Mouse (Mus musculus) embryo, embryonic 11.5 days (tissue): ENCODE measurements around the gene Lhfpl3.
A peak's percentile ranks its signal among the peaks of the same experiment; 100 is the strongest.

Experiments
- DNase-seq: peaks from one replicate; pipeline ENCODE4 v3.0.0-alpha.2; 2012; ENCODE audit warnings: low read depth, low spot score

Lhfpl3 gene

GRCm38 (mm10) chr5:23140183-23140921, 394.5 kb downstream of the Lhfpl3 start:
- no peak for DNase-seq

- no peak for DNase-seq
Measured at GRCm38 (mm10) chr5:23153210-23153609, 407.4 kb downstream of the Lhfpl3 start.

GRCm38 (mm10) chr5:23154439-23154838, 408.6 kb downstream of the Lhfpl3 start:
- DNase-seq = no peak

GRCm38 (mm10) chr5:23165947-23166350, 420.1 kb downstream of the Lhfpl3 start:
- DNase-seq = no peak

- no peak for DNase-seq
Measured at GRCm38 (mm10) chr5:23166658-23167057, 420.8 kb downstream of the Lhfpl3 start.

GRCm38 (mm10) chr5:23189633-23190032, 443.8 kb downstream of the Lhfpl3 start:
- DNase-seq = no peak

- DNase-seq = no peak
Measured at GRCm38 (mm10) chr5:23196879-23197278, 451.0 kb downstream of the Lhfpl3 start.

- no peak for DNase-seq
Measured at GRCm38 (mm10) chr5:23213086-23213485, 467.2 kb downstream of the Lhfpl3 start.

- DNase-seq = no peak
Measured at GRCm38 (mm10) chr5:23214646-23215045, 468.8 kb downstream of the Lhfpl3 start.

GRCm38 (mm10) chr5:23219655-23220054, 473.8 kb downstream of the Lhfpl3 start:
- no peak for DNase-seq

GRCm38 (mm10) chr5:23224759-23225536, 479.1 kb downstream of the Lhfpl3 start:
- peak; percentile 74 for DNase-seq

- DNase-seq = no peak
Measured at GRCm38 (mm10) chr5:23225621-23226020, 479.8 kb downstream of the Lhfpl3 start.

- DNase-seq = no peak
Measured at GRCm38 (mm10) chr5:23226753-23227152, 480.9 kb downstream of the Lhfpl3 start.

- DNase-seq = no peak
Measured at GRCm38 (mm10) chr5:23246974-23247373, 501.1 kb downstream of the Lhfpl3 start.

GRCm38 (mm10) chr5:23247784-23248183, 501.9 kb downstream of the Lhfpl3 start:
- no peak for DNase-seq

- no peak for DNase-seq
Measured at GRCm38 (mm10) chr5:23248303-23248702, 502.4 kb downstream of the Lhfpl3 start.

GRCm38 (mm10) chr5:23249896-23250875, 504.3 kb downstream of the Lhfpl3 start:
- DNase-seq = no peak

- DNase-seq = peak; percentile 22
Measured at GRCm38 (mm10) chr5:23251462-23252224, 505.8 kb downstream of the Lhfpl3 start.

- DNase-seq = no peak
Measured at GRCm38 (mm10) chr5:23255816-23256418, 510.1 kb downstream of the Lhfpl3 start.

GRCm38 (mm10) chr5:23273309-23273708, 527.5 kb downstream of the Lhfpl3 start:
- DNase-seq = no peak

GRCm38 (mm10) chr5:23279364-23279763, 533.5 kb downstream of the Lhfpl3 start:
- no peak for DNase-seq
